Mouse (Mus musculus) stomach, postnatal 0 days (tissue): ENCODE results near the gene Pgs1.

Experiments
- CTCF ChIP-seq: IDR thresholded peaks from 2 replicates; pipeline ENCODE4 v1.5.1; 2016; ENCODE audit warnings: antibody characterized with exemption, low read depth, mild to moderate bottlenecking, moderate library complexity
- EP300 ChIP-seq: optimal IDR thresholded peaks from 2 replicates; pipeline ENCODE3; 2016; ENCODE audit warnings: antibody characterized with exemption

- TF ChIP-seq CTCF (no peak), EP300 (no peak)
Measured at GRCm38 (mm10) chr11:118012595-118012994, 26.5 kb downstream of the Pgs1 start.
